Mouse (Mus musculus) layer of hippocampus, postnatal 36 days (tissue): Measurements from ENCODE around the gene A030005L19Rik. TPM values are rescaled to one million over a fixed set of nuclear protein-coding genes. Genes with fewer than 3 reads are reported as not detected.
"Not testable (repeated sequence)": the region's sequence is repeated elsewhere in the genome, so short reads cannot be mapped to it uniquely, and the experiment has no call there.

Experiments used
- DNase-seq, 2 experiments: peaks; one replicate each; pipeline ENCODE4 v3.0.0; 2022
- total RNA-seq, 2 experiments: library from RNA; stranded (reverse); gene quantifications; 2 replicates each; pipeline ENCODE4 v1.2.3; 2021

The A030005L19Rik gene
- under 1 TPM in 1 of 2 experiments, not detected in 1; 0.60 TPM for total RNA-seq

DNA sequence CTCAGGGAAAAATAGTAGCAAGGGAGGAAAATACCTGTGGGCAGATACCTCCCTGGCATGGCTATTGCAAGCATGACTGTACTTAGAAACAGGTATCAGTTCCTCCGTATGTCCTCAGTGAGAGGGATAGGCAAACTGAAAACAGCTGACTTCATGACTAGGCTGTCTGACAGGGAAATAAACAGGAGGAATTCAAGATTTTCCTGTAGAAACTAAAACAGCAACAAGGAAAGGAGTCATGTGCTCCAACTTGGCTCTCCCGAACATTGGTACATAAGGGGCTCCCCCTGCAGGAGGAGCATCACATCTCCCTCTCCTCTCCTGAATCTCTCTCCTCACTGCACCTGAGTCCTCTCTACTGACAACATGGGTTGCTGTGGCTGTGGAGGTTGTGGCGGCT is at the start of gene A030005L19Rik:
A030005L19Rik (plus strand) TSS at position 301 of the 400 bp plus-strand sequence.
- DNase-seq = no peak

- DNase-seq = no peak
These were observed 42.9 kb upstream of the A030005L19Rik start for GRCm38 (mm10) chr1:82870202-82870601.

DNA sequence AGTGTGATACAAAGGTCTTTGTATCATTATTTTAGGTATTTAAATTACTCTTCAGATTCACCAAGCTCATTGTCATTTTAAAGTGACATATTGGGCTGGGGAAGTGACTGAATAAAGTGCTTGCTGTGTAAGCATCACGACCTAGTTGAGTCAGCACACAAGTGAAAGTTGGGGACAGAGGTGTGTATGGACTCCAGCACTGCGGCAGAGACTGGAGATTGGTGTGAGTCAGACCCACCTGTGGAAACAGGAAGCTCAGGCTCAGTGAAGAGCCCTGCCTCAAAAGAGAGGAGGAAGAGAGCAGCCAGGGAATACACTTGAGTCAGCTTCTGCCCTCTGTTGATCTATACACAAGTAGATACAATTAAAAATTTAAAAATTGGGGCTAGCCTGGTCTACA is 34.0 kb upstream of the A030005L19Rik start:
- no peak for DNase-seq

GRCm38 (mm10) chr1:82880196-82880595 is 32.9 kb upstream of the A030005L19Rik start:
- no peak for DNase-seq

- no peak for DNase-seq
These were observed 19.9 kb upstream of the A030005L19Rik start for GRCm38 (mm10) chr1:82893269-82893668.

GRCm38 (mm10) chr1:82900567-82900966 is 12.6 kb upstream of the A030005L19Rik start:
- no peak for DNase-seq

DNA sequence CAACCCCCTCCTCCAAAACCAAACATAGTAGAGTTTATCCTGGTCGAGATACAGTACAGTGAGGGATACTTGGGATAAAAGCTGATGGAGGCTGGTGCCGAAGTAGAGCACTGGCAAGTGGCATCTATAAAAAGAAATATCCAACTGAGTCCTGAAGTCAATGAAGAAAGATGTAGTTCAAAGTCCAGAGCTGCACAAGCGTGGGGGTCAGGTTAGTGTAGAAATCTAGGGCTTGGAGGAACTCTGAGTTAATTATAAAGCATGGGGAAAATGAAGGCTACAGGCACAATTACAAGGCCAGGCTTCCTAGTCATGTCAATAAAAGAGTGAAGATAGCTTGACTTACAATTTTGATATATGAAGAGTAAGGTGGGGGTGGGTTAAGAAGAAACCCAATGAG is 11.9 kb upstream of the A030005L19Rik start:
- DNase-seq = no peak

DNA sequence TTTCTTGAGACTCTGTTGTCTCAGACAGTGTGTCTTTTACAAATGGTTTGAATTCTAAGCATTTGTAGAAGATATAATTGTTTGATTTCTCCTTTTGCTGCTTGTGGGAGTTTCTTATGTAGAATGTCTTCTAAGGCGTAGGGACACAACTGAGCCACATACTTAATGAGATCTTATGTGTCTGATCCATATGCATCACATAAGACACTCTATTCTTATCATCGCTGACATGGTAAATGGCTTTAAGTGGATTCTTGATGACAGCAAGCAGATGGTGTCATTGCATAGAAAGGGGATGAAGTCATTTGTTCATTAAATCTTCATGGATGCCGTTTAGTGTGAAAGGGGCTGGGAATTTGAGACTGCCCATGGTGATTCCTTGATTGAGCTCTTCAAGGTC is 7.2 kb upstream of the A030005L19Rik start:
- no peak for DNase-seq

- DNase-seq = not testable (repeated sequence)
These were observed 309 bp downstream of the A030005L19Rik start for GRCm38 (mm10) chr1:82913434-82913833.

- no peak for DNase-seq
These were observed 11.5 kb downstream of the A030005L19Rik start, which contains the start of gene A030014E15Rik for GRCm38 (mm10) chr1:82924650-82925049. TSS of gene A030014E15Rik (plus strand) at chr1:82924917.

DNA sequence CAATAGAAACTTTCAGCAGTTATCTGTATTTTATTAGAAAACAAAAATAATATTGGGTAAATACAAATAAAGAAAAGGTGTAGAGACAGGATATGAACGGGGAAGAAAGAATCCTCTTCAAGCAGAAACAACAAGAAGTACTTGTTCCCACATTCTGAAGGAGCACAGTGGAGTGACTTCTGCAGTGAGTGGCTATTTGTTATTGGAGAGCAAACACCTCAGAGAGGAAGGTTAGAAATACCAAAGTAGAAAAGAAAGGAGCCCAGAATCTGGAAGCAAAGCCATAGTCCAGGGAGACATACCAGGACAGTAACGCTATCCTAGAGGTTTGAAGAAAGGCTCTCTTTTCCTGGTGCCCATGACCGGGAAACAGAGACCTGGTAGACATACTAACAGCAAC is 17.4 kb downstream of the A030005L19Rik start:
- DNase-seq = not testable (repeated sequence)

- not testable (repeated sequence) for DNase-seq
These were observed 18.2 kb downstream of the A030005L19Rik start, which contains the start of gene Gm6217 for GRCm38 (mm10) chr1:82931326-82931725. TSS of gene Gm6217 (minus strand) at chr1:82931399.

DNA sequence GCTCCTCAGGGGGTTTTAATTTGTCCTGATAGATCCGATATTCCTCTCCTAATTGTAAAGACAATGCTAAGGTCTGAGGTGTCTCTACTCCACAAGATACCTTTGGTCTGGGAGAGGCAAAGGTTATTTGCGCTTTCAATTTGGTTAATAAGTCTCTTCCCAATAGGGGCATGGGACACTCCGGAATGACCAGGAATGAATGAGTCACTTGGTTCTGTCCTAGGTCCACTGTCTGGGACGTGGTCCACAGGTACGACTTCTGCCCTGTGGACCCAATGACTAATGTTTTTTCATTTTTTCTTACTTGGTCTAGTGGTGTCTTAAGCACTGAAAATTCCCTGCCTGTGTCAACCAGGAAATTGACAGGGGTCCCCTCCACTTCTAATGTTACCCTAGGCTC is 25.5 kb downstream of the A030005L19Rik start:
- no peak for DNase-seq

DNA sequence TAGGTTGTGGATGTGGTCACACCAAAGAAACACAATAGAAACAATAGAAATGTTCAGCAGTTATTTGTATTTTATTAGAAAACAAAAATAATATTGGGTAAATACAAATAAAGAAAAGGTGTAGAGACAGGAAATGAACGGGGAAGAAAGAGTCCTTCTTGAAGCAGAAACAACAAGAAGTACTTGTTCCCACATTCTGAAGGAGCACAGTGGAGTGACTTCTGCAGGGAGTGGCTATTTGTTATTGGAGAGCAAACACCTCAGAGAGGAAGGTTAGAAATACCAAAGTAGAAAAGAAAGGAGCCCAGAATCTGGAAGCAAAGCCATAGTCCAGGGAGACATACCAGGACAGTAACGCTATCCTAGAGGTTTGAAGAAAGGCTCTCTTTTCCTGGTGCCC is 29.4 kb downstream of the A030005L19Rik start:
- not testable (repeated sequence) for DNase-seq

DNA sequence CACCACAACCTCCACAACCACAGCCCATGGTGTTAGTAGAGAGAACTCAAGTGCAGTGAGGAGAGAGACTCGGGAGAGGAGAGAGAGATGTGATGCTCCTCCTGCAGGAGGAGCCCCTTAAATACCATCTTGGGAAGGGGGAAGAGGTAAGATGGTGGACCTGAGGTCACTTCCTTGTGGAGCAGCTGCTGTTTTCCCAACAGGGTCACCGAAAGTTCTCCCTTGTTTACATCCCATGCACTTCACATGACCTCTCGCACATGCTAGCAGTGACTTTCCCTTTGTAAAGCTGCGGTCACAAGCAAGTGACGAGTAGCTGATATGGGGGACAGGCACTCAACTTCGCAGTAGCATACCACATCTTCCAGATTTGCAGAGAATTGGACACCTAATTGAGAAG is 30.2 kb downstream of the A030005L19Rik start, which contains the start of gene A030003K21Rik:
A030003K21Rik (minus strand) TSS at position 94 of the 400 bp plus-strand sequence.
- not testable (repeated sequence) for DNase-seq

- DNase-seq = not testable (repeated sequence)
These were observed 32.9 kb downstream of the A030005L19Rik start for GRCm38 (mm10) chr1:82946029-82946428.

GRCm38 (mm10) chr1:82948601-82949000 is 35.5 kb downstream of the A030005L19Rik start:
- DNase-seq = no peak

DNA sequence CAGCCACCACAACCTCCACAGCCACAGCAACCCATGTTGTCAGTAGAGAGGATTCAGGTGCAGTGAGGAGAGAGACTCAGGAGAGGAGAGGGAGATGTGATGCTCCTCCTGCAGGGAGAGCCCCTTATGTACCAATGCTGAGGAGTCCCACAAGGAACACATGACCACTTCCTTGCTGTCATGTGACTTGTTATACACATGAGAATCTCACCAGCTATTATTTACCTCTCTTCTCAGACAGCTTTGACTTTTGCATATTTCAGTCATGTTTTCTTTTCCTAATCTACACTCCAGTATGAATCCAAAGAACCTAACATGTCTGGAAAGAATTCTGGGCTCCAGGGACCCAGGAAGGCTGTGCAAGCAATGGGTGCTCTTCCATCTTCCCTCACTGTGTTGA is 42.8 kb downstream of the A030005L19Rik start, which contains the start of gene Gm7544:
Gm7544 (minus strand) TSS at position 101 of the 400 bp plus-strand sequence.
- not testable (repeated sequence) for DNase-seq

- no peak for DNase-seq
These were observed 46.8 kb downstream of the A030005L19Rik start, which contains the start of gene Gm47955 for GRCm38 (mm10) chr1:82959870-82960385. TSS of gene Gm47955 (plus strand) at chr1:82960286.

Other genes with a start within 250 kb of the A030005L19Rik start
- 100 to 1,000 TPM; 258 to 260 TPM for gene Mff, start 188.4 kb upstream of the A030005L19Rik start, total RNA-seq
- gene Tm4sf20, start 144.9 kb upstream of the A030005L19Rik start, total RNA-seq = not detected
- gene Gm47791, start 142.1 kb upstream of the A030005L19Rik start, total RNA-seq = not detected
- 10 to 100 TPM; 80.0 to 80.4 TPM for gene Agfg1, start 73.8 kb upstream of the A030005L19Rik start, total RNA-seq
- gene A030014E15Rik, start 11.6 kb downstream of the A030005L19Rik start, total RNA-seq = not detected
- not detected for gene Gm6217, start 18.1 kb downstream of the A030005L19Rik start, total RNA-seq
- gene A030003K21Rik, start 30.1 kb downstream of the A030005L19Rik start, total RNA-seq = not detected
- gene Gm7544, start 42.7 kb downstream of the A030005L19Rik start, total RNA-seq = not detected
- gene Gm47955, start 47.0 kb downstream of the A030005L19Rik start, total RNA-seq = not detected
- gene Gm47959, start 87.2 kb downstream of the A030005L19Rik start, total RNA-seq = not detected
- 1 to 10 TPM; 1.8 to 2.1 TPM for gene Slc19a3, start 125.1 kb downstream of the A030005L19Rik start, total RNA-seq
- gene Krtap28-10, start 129.2 kb downstream of the A030005L19Rik start, total RNA-seq = not detected
- not detected for gene Gm47969, start 131.6 kb downstream of the A030005L19Rik start, total RNA-seq
- gene A030005K14Rik, start 146.1 kb downstream of the A030005L19Rik start, total RNA-seq = not detected
- gene Krtap28-13, start 147.6 kb downstream of the A030005L19Rik start, total RNA-seq = not detected
- not detected for gene Ccl20, start 203.4 kb downstream of the A030005L19Rik start, total RNA-seq
- gene Daw1, start 246.4 kb downstream of the A030005L19Rik start, total RNA-seq = under 1 TPM; 0.45 to 0.48 TPM